Mouse (Mus musculus): Measurements from ENCODE around the gene Gpatch4.

Gpatch4 gene

GRCm38 (mm10) chr3:88030608-88031395, 12.1 kb upstream of the Gpatch4 start:
- no peak for DNase-seq (ENCODE audit: low spot score)

DNA sequence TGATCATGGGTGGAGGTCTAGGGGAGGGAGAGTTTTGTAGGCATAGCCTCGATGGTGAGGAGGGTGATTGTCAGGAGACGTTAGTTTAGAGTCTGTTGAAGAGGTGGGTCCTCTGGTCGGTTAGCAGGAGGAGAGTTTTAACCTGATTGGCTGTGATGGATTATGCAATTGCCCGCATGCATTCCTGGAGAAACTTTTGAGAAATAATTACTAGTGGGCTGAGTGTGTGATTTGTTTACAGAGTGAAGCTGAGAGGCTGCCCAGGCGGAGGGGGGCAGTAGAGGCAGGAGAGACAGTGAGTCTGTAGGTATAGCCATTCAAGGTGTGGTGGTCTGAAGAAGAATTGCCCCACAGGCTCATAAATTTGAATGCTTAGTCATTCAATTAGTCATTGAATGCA, 9.4 kb upstream of the Gpatch4 start:
- DNase-seq (ENCODE audit: low spot score), result no peak

GRCm38 (mm10) chr3:88035561-88036293, 7.2 kb upstream of the Gpatch4 start:
- DNase-seq (ENCODE audit: low spot score), result no peak

GRCm38 (mm10) chr3:88049532-88049931, 6.6 kb downstream of the Gpatch4 start:
- DNase-seq (ENCODE audit: low spot score), result no peak

GRCm38 (mm10) chr3:88057030-88057429, 14.1 kb downstream of the Gpatch4 start:
- no peak for DNase-seq (ENCODE audit: low spot score)

GRCm38 (mm10) chr3:88057902-88058696, 15.2 kb downstream of the Gpatch4 start, which contains the start of gene Naxe:
Naxe (minus strand) TSS chr3:88058495.
- peak; percentile 46 for DNase-seq (ENCODE audit: low spot score)

- DNase-seq (ENCODE audit: low spot score), result no peak
Observed at GRCm38 (mm10) chr3:88068386-88068785, 25.5 kb downstream of the Gpatch4 start.

DNA sequence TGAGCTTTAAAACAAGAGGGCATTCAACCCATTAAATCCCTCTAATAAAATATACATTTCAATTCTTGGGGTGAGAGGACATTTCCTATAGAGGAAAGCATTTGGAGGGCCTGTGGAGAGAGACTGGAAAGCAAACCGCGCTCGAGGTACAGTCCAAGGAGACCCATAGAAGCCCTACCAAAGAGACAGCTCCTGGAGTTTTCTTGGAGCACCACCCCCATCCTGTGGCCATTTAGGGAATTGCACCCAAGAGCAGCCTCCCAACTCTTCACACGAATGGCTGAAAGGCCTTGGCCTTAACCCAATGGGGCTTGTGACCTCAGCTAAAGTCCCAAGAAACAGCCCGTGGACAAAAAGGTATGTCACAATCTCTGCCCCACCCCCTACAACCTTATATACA, 28.9 kb downstream of the Gpatch4 start:
- DNase-seq (ENCODE audit: low spot score), result peak; percentile 92

- DNase-seq (ENCODE audit: low spot score), result no peak
Observed at GRCm38 (mm10) chr3:88073631-88074030, 30.7 kb downstream of the Gpatch4 start.

DNA sequence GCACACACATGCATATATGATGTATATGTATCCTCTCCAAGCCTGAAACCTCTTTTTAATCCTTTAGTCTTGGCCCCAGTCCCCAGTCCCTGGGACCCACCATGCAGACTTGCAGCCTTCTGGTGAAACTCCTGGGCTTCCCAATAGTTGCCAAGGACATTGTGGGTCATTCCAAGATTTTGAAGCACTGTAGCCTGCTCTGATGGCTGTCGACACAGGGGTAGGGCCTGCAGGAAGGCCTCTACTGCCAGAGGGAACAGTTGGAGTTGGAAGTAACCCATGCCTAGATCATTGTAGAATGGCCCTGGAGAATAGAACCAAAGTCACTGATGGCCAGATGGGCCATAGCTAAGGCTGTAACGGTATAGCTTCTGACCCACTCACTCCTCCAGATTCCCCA, 31.4 kb downstream of the Gpatch4 start:
- no peak for DNase-seq (ENCODE audit: low spot score)

- no peak for DNase-seq (ENCODE audit: low spot score)
Observed at GRCm38 (mm10) chr3:88074766-88075165, 31.9 kb downstream of the Gpatch4 start.

DNA sequence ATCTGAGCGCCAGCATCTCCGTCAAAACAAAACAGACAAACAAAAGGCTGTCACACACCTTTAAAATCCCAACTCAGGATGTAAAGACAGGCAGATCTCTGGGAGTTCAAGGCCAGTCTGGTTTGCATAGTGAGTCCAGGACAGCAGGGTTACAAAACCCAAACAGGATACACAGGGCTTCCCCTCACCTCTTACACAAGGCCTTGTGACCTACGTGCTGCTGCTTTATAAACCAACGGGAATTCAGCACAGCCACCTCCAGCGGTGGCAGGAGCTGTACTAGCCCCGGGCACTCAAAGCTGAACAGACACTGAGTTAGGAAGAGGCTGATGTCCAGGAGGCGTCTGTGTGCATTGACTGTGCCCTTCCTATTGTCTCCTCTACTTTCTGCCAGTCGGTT, 34.5 kb downstream of the Gpatch4 start:
- no peak for DNase-seq (ENCODE audit: low spot score)

DNA sequence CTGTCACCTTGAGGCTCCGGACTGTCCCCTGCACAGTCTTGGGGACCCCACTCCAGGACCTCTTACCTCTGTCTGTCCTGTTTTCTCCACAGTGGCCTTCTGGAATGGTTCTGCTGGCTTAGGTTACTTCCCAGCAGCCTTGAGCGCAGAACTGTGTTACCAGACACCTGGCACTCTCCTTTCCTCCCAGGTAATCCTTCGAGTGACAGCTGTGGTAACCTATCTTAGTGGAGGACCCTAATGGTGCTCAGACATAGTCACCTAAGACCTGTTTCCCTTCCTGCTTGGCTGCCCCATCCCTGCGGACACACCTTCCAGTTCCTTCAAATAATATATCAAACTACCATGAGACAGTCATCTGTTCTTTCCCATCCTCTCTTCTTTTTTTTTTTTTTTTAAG, 35.3 kb downstream of the Gpatch4 start, which contains the start of gene Ttc24:
Ttc24 (minus strand) TSS at position 101 of the 400 bp plus-strand sequence.
- DNase-seq (ENCODE audit: low spot score), result no peak

DNA sequence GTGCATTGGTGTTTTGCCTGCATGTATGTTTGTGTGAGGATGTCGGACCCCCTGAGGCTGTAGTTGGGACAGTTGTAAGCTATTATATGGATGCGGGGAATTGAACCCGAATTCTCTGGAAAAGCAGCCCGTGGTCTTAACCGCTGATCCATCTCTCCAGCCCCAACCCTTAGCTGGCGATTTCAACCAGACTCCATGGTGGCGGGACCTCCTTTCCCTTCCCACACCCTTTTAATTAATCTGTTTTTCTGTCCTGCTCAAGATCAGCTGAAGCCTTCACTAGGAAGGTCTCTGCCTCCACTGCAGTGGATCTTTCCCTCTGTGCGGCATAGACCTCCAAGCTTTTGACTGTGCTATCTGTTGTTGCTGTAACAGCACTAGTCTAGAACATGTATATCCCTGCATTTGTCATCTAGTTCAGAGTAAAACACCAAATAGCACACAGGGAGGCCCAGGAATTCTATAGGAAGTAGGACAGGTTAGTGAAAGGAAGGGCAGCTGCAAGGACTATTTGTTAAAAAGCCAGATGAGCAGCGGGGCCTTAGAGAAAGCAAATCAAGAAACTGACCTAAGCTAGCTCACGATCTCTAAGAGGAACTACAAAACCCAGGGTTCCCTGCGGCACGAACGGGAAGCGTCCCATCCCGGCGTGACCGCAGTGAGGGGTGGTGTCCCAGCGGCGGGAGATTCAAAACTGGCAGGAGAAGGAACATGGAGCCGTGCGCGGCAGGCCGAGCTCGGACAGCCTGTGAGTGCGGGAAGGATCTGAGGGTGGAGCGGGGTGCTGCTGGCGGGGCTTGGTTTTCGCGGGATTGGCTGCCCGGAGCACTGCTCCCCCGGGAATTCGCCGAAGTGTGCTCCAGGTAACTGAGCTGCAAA, 38.7 kb downstream of the Gpatch4 start, which contains the start of gene Iqgap3:
Iqgap3 (plus strand) TSS at position 627 of the 879 bp plus-strand sequence.
- DNase-seq (ENCODE audit: low spot score), result peak; percentile 55

DNA sequence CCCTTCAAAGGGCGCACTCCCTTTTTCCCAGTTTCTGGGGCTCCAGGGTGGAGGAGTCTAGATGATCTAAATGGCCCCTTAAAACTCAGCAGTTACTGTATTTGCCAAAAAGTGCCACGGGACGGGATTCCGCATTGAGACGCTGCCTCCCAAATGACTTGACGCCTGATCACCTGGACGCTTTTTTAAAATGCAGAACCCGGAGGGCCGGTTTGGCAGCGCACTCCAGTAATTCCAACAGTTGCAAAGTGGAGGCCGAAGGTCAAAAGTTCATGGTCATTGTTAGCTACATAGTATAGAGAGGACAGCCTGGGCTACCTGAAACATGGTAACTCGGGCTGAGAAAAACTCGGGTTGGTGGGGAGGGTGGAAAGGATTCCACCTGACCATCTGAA, 39.3 kb downstream of the Gpatch4 start:
- no peak for DNase-seq (ENCODE audit: low spot score)

- DNase-seq (ENCODE audit: low spot score), result no peak
Observed at GRCm38 (mm10) chr3:88082663-88083062, 39.8 kb downstream of the Gpatch4 start.

DNA sequence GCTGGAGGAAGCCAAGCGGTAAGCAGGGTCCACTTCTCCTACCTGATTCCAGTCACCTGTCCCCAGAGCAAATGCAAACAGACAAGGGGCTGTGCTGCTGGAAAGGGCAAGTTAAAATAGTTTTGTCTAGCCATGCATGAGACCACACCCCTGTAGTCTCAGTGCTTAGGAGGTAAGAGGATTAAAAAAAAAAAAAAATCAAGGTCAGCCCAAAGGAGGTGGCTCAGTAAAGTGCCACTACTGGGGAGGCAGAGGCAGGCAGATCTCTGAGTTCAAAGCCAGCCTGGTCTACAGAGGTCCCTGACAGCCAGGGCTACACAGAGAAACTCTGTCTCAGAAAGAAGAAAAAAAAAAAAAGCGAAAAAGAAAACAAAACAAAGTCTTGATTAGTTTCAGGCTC, 41.1 kb downstream of the Gpatch4 start:
- no peak for DNase-seq (ENCODE audit: low spot score)

- no peak for DNase-seq (ENCODE audit: low spot score)
Observed at GRCm38 (mm10) chr3:88085459-88085858, 42.6 kb downstream of the Gpatch4 start.

DNA sequence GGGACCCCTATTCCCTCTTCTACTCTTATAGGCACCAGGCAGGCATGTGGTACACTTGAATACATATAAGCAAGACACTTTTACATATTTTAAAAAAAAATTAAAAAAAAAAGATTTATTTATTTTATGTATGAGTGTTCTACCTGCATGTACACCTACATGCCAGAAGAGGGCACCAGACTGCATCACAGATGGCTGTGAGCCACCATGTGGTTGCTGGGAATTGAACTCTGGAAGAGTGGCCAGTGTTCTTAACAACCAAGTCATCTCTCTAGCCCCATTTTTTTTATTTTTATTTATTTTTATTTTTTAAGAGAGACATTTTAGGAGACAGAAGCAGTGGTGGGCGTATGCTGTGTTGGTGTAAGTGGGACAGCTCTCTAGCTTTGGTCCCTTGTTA, 44.8 kb downstream of the Gpatch4 start:
- DNase-seq (ENCODE audit: low spot score), result no peak

DNA sequence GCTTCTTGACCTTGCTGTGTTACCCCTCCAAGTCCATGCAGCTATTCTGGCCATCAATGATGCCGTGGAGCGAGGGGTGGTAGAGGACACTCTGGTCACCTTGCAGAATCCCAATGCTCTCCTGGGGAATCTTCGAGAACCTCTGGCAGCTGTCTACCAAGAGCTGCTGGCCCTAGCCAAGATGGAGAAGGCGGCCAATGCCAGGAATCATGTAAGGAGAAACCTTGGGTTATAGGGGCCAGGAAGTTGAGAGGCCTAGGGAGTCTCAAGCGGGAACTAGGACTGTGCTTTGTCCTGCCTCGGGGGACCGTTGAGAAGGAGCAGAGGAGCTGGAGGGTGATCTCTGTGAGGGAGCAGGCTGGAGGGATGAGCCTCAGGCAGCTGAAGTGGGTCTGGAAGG, 47.2 kb downstream of the Gpatch4 start:
- no peak for DNase-seq (ENCODE audit: low spot score)

DNA sequence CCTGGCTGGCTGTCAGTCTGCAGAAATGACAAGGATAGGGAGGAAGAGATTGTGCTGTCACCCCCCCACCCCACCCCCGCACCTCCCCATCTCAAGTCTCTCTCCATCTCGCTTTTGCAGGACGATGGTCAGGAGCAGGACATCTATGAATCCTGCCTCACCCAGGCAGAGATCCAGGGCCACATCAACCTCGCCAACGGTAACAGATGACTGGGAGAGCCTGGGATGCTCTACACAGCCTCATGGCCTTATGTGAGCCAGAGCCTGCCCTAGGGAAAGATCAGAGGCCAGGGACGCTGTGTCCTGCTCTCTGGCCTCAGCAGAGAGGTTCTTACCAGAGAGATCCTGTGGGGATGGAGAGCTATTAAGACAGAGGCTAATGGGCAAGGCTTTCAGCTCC, 47.7 kb downstream of the Gpatch4 start:
- DNase-seq (ENCODE audit: low spot score), result no peak
